Mouse (Mus musculus) kidney, adult 11 months (tissue): ENCODE measurements around the gene Ceacam20.
"Not testable (repeated sequence)": the region's sequence is repeated elsewhere in the genome, so short reads cannot be mapped to it uniquely, and the experiment has no call there.

ENCODE experiments used
- DNase-seq: peaks from one replicate; pipeline ENCODE4 v3.0.0; 2022

Gene Ceacam20

GRCm38 (mm10) chr7:19949996-19950395 is 15.2 kb upstream of the Ceacam20 start:
- no peak for DNase-seq

GRCm38 (mm10) chr7:19950589-19950988 is 14.6 kb upstream of the Ceacam20 start, which contains the start of gene Igsf23:
Igsf23 (minus strand) TSS chr7:19950756.
- no peak for DNase-seq

GRCm38 (mm10) chr7:19952320-19952986 is 12.8 kb upstream of the Ceacam20 start:
- peak; percentile 37 for DNase-seq

- no peak for DNase-seq
These were observed 12.2 kb upstream of the Ceacam20 start for GRCm38 (mm10) chr7:19953054-19953453.

GRCm38 (mm10) chr7:19955861-19956260 is 9.4 kb upstream of the Ceacam20 start:
- no peak for DNase-seq

- peak; percentile 82 for DNase-seq
These were observed 8.9 kb upstream of the Ceacam20 start for GRCm38 (mm10) chr7:19956341-19956781.

GRCm38 (mm10) chr7:19962423-19962822 is 2.8 kb upstream of the Ceacam20 start:
- no peak for DNase-seq

- DNase-seq, result no peak
These were observed 3.9 kb downstream of the Ceacam20 start for GRCm38 (mm10) chr7:19969106-19969505.

- DNase-seq, result no peak
These were observed 4.4 kb downstream of the Ceacam20 start for GRCm38 (mm10) chr7:19969541-19970090.

GRCm38 (mm10) chr7:19970196-19970595 is 5.0 kb downstream of the Ceacam20 start:
- no peak for DNase-seq

- no peak for DNase-seq
These were observed 6.3 kb downstream of the Ceacam20 start for GRCm38 (mm10) chr7:19971516-19971915.

- DNase-seq, result not testable (repeated sequence)
These were observed 26.0 kb downstream of the Ceacam20 start, which contains the start of gene Nlrp9b for GRCm38 (mm10) chr7:19991165-19991564. Nlrp9b (plus strand) TSS chr7:19991465.

- DNase-seq, result not testable (repeated sequence)
These were observed 31.5 kb downstream of the Ceacam20 start for GRCm38 (mm10) chr7:19996721-19997120.

GRCm38 (mm10) chr7:20009987-20010386 is 44.8 kb downstream of the Ceacam20 start:
- DNase-seq, result no peak
